Mouse (Mus musculus) midbrain, embryonic 12.5 days (tissue): ENCODE measurements around the gene Bcat2. TPM values are rescaled to one million over a fixed set of nuclear protein-coding genes. Genes with fewer than 3 reads are reported as not detected.

Experiments used
- ATAC-seq: fragments of 200-750 bp; cut with Nextera tagmentation; 2 replicates; pipeline ENCODE4 v1.8.0; 2017; ENCODE audit warnings: low read depth, moderate TSS enrichment, moderate library complexity; ENCODE audit not compliant: low FRiP score
- H3K27ac ChIP-seq: fragments of 300-500 bp; sonication (generic); replicated peaks from 2 replicates; pipeline ENCODE4 v1.5.1; 2016; ENCODE audit warnings: mild to moderate bottlenecking
- H3K27me3 ChIP-seq: fragments of 300-500 bp; sonication (generic); 2 replicates; pipeline ENCODE4 v1.6.1; 2016; ENCODE audit warnings: mild to moderate bottlenecking
- H3K36me3 ChIP-seq: fragments of 300-500 bp; sonication (generic); 2 replicates; pipeline ENCODE4 v1.6.1; 2016
- H3K4me1 ChIP-seq: fragments of 300-500 bp; sonication (generic); 2 replicates; pipeline ENCODE4 v1.6.1; 2016
- H3K4me2 ChIP-seq: fragments of 300-500 bp; sonication (generic); replicated peaks from 2 replicates; pipeline ENCODE4 v1.6.1; 2016; ENCODE audit warnings: mild to moderate bottlenecking, moderate library complexity
- H3K4me3 ChIP-seq: fragments of 300-500 bp; sonication (generic); 2 replicates; pipeline ENCODE4 v1.5.1; 2016; ENCODE audit warnings: mild to moderate bottlenecking
- H3K9ac ChIP-seq: fragments of 300-500 bp; sonication (generic); replicated peaks from 2 replicates; pipeline ENCODE4 v1.6.1; 2016; ENCODE audit warnings: mild to moderate bottlenecking, moderate library complexity
- H3K9me3 ChIP-seq: fragments of 300-500 bp; sonication (generic); 2 replicates; pipeline ENCODE4 v1.6.1; 2016; ENCODE audit warnings: mild to moderate bottlenecking
- WGBS: fragments of 180-500 bp; shearing (Covaris S2); methylation state at CpG from one replicate; pipeline ENCODE4 v1.1.7; 2016; 5-methylcytosine and 5-hydroxymethylcytosine counted together
- polyA plus RNA-seq: library from polyadenylated mRNA; unstranded; fragments of >200 nt; fragmentation: Nextera tagmentation; extraction: Ambion mirVana; gene quantifications from 2 replicates; pipeline ENCODE4 v1.2.1, GENCODE M21; 2016

Bcat2 gene
- polyA plus RNA-seq, 1 experiment from 2014 or later = 23.8 TPM

DNA sequence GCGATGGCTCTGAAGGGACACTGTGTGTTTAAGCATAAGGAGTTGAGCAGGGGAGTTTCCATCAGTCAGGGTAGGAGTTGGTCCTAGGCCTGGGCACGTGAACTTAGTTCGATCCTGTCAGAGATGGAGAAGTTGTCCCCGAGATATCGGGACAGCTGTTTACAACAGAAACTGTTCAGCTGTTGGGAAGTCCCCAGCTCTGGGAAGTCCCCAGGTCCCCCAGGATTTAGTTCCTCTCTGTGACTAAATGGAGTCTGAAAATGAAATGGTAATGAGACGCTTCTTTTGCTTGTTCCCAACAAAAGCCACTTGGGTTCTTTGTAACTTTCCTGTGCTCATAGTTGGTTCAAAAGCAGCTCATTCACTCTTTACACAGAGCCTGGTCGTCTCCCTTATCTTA, 21.9 kb downstream of the Bcat2 start:
- Histone ChIP-seq H3K9me3 (no peaks in the 10 kb centered on the region), H3K4me3 (no peak overlapping the region), H3K36me3 (no peaks in the 10 kb centered on the region; the same call in 1 of the 2 replicates), H3K9ac (no peak overlapping the region), H3K4me2 (no peak overlapping the region), H3K4me1 (0 out of 2 replicates have a peak, but pooled peaks cover 3% of the 10 kb centered on the region), H3K27me3 (no peaks in the 10 kb centered on the region), H3K27ac (no peak overlapping the region)
- ATAC-seq = no peak
- 80% methylated on average over 7 of the region's 7 CpGs for WGBS

DNA sequence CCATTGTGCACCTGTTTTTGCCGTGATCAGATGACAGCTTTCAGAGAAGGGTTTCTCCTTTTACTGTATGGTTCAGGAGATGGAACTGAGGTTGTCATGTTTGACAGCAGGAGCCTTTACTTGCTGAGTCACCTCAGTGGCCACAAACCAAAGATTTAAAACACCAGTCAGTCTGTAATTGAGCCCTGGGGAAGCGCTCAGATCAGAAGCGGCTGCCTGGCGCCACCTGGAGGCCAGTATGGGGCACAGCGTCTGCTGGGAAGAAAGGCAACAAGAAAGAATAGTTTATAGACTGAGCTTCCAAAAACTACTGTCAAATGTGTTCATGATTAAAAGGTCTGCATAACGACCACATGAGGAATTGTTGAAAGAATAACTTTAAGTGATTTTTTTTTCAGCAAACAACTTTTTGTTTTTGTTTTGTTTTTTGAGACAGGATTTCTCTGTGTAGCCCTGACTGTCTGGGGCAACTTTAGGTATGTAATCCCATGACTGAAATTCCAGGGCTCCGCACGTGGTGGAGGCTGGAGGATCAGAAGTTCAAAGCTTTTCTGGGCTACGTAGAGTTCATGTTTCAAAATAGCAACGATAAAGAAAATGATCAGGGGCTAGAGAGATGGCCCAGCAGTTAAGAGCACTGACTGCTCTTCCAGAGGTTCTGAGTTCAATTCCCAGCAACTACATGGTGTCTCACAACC, 23.3 kb downstream of the Bcat2 start:
- H3K36me3 ChIP-seq = no peaks in the 10 kb centered on the region
- no peak overlapping the region for H3K27ac ChIP-seq
- H3K9ac ChIP-seq = no peak overlapping the region
- H3K4me2 ChIP-seq = no peak overlapping the region
- no peak for ATAC-seq
- WGBS = 29% methylated on average over 10 of the region's 10 CpGs
- no peak overlapping the region for H3K4me3 ChIP-seq
- 0 out of 2 replicates have a peak, but pooled peaks cover 3% of the 10 kb centered on the region for H3K4me1 ChIP-seq
- H3K9me3 ChIP-seq = no peaks in the 10 kb centered on the region
- no peaks in the 10 kb centered on the region for H3K27me3 ChIP-seq

DNA sequence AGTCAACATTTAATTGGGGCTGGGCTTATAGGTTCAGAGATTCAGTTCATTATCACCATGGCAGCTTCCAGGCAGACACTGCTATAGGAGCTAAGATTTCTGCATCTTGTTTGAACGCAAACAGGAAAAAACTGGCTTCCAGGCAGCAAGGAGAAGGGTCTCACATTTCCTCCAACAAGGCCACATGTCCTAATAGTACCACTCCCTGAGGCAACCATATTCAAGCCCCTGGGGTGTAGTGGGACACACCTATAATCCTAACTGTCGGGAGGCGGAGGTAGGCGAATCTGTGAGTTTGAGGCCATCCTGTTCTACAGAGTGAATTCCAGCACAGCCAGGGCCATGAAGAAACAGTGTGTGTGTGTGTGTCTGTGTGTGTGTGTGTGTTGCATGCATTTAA, 25.2 kb downstream of the Bcat2 start:
- Histone ChIP-seq H3K9me3 (no peaks in the 10 kb centered on the region), H3K27me3 (no peaks in the 10 kb centered on the region), H3K36me3 (no peaks in the 10 kb centered on the region), H3K4me1 (no peaks in the 10 kb centered on the region), H3K4me2 (no peak overlapping the region), H3K9ac (no peak overlapping the region), H3K27ac (no peak overlapping the region), H3K4me3 (no peak overlapping the region)
- WGBS = 81% methylated on average over 4 of the region's 4 CpGs
- ATAC-seq = no peak

DNA sequence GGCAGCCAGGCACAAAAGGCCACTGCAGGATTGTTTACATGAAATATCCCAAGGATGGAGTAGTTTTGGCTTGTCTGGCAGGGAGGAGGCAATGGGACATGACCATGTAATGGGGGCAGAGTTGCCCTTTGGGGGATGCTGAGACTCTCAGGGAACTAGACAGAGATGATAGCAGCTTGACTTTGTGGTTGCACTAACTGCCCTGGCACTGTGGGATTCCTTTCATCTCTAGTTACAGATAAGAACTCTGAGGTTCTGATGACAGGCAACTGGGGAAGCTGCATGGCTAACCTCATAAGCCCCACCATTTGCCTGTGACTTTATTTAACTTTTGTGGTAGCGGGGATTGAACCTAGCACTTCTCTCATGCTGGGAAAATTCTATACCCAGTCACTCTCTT, 26.2 kb downstream of the Bcat2 start:
- Histone ChIP-seq H3K9me3 (no peaks in the 10 kb centered on the region), H3K27me3 (no peaks in the 10 kb centered on the region; the same call in 1 of the 2 replicates), H3K4me1 (no peaks in the 10 kb centered on the region), H3K36me3 (no peaks in the 10 kb centered on the region), H3K9ac (no peak overlapping the region), H3K4me2 (no peak overlapping the region), H3K4me3 (no peak overlapping the region), H3K27ac (no peak overlapping the region)
- WGBS = 88% methylated on average over 1 of the region's 1 CpGs
- ATAC-seq = no peak

DNA sequence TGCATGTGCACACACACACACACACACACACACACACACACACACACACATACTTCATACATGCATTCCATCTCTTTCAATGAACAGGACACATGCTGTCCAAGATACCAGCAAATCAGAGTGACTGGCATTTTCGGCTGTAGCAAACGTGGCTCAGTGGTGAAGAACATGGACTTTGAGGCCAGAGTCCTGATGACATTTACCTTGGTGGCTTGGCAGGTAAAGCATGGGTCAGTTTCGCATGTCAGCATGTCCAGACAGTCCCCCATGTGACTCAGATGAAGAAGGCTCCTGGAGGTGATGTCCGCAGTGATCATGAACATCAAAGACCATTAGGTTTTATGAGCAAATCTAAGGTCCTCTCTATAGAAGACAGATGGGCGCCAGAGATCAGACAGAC, 27.1 kb downstream of the Bcat2 start:
- no peaks in the 10 kb centered on the region for H3K9me3 ChIP-seq

DNA sequence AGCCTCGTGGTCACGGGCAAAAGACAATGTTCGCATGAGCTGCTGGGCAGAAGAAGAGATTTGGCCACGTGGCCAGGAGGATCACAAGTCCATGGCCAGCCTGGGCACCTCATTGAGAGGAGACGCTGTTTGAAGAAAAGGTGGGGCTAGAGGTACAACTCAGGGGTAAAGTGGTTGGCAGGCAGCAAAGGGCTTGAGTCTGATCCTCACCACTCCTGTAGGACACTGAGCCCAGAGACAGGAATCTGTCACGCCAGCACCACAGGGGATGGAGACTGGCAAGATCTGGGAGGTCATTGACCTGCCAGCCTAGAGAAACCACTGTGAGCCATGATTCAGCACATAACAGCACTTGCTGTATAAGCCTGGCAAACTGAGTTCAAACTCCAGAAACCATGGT, 27.6 kb downstream of the Bcat2 start:
- Histone ChIP-seq H3K9ac (no peak overlapping the region), H3K27me3 (no peaks in the 10 kb centered on the region; the same call in 1 of the 2 replicates), H3K4me1 (no peaks in the 10 kb centered on the region), H3K36me3 (no peaks in the 10 kb centered on the region), H3K27ac (no peak overlapping the region), H3K4me3 (no peak overlapping the region), H3K9me3 (no peaks in the 10 kb centered on the region), H3K4me2 (no peak overlapping the region)
- ATAC-seq = no peak
- 88% methylated on average over 6 of the region's 6 CpGs for WGBS

More for the DNA sequence above, 27.1 kb downstream of the Bcat2 start:
- Histone ChIP-seq H3K27me3 (no peaks in the 10 kb centered on the region; the same call in 1 of the 2 replicates), H3K4me1 (no peaks in the 10 kb centered on the region), H3K4me3 (no peak overlapping the region), H3K9ac (no peak overlapping the region), H3K4me2 (no peak overlapping the region), H3K27ac (no peak overlapping the region), H3K36me3 (no peaks in the 10 kb centered on the region)
- no peak for ATAC-seq
- 88% methylated on average over 5 of the region's 5 CpGs for WGBS

DNA sequence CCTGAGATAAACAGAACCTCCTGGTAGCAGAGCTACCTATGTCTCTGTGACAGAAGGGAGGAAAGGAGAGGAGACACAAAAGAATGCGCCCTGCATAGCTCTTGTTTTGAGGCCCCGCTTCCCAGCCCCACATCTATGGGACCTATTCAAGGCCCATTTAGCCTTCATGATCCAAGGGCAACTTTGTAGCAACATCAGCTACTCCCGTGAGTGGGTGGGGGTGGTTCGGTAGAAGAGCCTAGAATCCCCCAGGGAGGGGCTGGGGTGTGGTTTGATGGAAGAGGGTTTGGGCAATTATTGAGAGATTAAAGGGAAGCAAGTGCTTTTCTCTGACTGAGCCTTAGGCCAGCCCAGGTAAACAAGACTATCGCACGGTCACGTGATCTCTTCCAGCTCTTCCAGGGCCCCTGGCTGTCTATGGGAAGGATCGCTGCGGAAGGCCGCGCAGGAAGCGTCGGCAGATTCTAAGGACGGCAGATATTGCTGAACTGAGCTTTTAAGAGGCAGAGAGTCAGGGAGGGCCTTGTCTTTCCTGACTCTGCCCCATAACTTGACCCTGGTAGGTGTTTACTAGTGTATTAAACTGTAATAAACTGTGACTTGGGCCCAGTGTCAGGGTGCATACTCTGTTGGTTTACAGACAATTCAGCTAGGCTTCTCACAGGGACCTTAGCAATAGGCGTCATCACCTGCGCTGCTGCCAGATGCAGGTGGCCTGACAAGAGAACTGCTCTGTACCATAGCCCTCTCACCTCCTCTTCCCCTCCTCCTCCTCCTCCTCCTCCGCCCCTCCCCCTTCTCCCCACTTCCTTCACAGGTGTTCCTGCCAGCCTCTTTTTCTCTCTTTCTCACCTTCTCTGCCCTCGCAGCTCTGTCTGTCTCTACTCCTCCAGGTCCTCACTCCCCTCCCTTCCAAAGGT, 29.3 kb downstream of the Bcat2 start:
- H3K4me3 ChIP-seq = no peak overlapping the region
- no peak for ATAC-seq
- no peaks in the 10 kb centered on the region for H3K36me3 ChIP-seq
- H3K27ac ChIP-seq = no peak overlapping the region
- H3K4me2 ChIP-seq = no peak overlapping the region
- no peak overlapping the region for H3K9ac ChIP-seq
- H3K27me3 ChIP-seq = no peaks in the 10 kb centered on the region; the same call in 1 of the 2 replicates
- 44% methylated on average over 17 of the region's 18 CpGs for WGBS
- no peaks in the 10 kb centered on the region for H3K9me3 ChIP-seq
- no peaks in the 10 kb centered on the region for H3K4me1 ChIP-seq

DNA sequence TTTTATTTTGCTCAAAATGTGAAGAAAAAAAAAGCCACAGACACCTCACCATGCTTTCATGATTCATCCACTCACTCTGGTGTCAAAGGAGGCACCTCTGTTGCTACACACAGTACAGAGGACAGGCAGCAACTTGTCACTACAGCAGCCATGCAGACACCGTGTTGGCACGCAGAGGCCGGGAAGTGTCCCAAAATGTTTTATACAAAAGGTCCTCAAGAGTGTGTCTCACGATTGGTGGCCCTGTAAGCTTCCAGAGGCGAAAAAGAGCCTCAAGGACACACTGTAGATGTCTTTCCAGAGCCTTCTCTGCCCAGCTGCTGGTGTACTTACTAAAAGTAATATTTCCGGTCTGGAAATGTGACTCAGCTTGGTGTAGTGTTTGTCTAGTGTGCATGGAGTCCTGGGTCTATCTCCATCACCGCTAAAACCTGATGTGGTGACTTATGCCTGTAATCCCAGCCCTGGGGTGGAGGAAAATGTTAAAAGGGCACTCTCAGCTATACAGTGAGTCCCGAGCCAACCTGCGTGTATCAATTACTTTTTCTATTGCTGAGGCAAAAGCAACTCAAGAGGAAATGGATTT, 35.8 kb downstream of the Bcat2 start:
- Histone ChIP-seq H3K4me3 (no peak overlapping the region), H3K4me1 (no peaks in the 10 kb centered on the region), H3K27ac (no peak overlapping the region), H3K4me2 (no peak overlapping the region), H3K9me3 (no peaks in the 10 kb centered on the region), H3K9ac (no peak overlapping the region), H3K27me3 (no peaks in the 10 kb centered on the region; the same call in 1 of the 2 replicates), H3K36me3 (no peaks in the 10 kb centered on the region)
- no peak for ATAC-seq
- 83% methylated on average over 9 of the region's 9 CpGs for WGBS

DNA sequence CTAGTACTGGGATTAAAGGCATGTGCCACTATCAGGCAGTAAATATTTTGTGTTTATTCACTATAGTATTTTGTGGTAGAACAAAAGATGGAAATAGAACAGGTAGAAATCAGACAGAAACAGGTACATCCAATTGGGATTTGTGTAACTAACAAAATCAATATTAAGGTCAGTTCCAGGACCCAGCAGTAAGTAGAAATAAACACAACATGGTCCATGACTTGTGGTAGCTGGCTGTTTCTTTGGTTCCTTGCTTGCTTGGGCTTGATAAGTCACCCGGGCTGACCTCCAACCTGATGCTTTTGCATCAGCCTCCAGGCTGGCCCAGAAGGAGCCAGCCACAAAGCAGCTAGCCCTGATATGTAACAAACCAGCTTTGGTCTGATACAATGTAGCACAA, 39.6 kb downstream of the Bcat2 start:
- no peaks in the 10 kb centered on the region for H3K4me1 ChIP-seq
- WGBS = 88% methylated on average over 1 of the region's 1 CpGs
- no peak for ATAC-seq

DNA sequence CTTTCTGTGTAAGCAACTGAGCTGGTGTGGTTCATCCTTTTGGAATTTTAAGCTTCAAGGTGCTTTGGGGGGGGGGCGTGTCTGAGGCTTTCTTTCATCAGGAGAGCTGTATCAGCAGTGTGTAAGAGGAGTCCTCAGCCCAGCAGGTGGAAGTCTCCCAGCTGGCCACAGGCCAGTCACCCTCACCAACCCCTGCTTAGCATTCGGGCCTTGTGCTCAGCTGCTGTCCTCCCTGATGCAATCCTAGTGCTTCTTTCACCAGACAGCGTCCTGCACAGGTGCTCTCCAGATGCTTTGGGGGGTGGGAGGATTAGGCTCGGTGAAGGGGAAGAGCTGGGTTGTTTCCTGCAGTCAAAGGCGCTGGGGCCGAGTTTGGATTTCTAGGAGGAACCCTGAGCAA, 46.3 kb downstream of the Bcat2 start:
- Histone ChIP-seq H3K4me3 (no peak overlapping the region), H3K27me3 (peaks cover 46% of the 10 kb centered on the region), H3K4me2 (no peak overlapping the region), H3K4me1 (no peaks in the 10 kb centered on the region; the same call in 1 of the 2 replicates), H3K36me3 (no peaks in the 10 kb centered on the region), H3K9ac (no peak overlapping the region), H3K9me3 (no peaks in the 10 kb centered on the region), H3K27ac (no peak overlapping the region)
- WGBS = 19% methylated on average over 6 of the region's 6 CpGs
- no peak for ATAC-seq

More for the DNA sequence above, 39.6 kb downstream of the Bcat2 start:
- Histone ChIP-seq H3K9ac (no peak overlapping the region), H3K9me3 (no peaks in the 10 kb centered on the region), H3K27ac (no peak overlapping the region), H3K4me3 (no peak overlapping the region), H3K36me3 (no peaks in the 10 kb centered on the region), H3K4me2 (no peak overlapping the region), H3K27me3 (no peaks in the 10 kb centered on the region)

DNA sequence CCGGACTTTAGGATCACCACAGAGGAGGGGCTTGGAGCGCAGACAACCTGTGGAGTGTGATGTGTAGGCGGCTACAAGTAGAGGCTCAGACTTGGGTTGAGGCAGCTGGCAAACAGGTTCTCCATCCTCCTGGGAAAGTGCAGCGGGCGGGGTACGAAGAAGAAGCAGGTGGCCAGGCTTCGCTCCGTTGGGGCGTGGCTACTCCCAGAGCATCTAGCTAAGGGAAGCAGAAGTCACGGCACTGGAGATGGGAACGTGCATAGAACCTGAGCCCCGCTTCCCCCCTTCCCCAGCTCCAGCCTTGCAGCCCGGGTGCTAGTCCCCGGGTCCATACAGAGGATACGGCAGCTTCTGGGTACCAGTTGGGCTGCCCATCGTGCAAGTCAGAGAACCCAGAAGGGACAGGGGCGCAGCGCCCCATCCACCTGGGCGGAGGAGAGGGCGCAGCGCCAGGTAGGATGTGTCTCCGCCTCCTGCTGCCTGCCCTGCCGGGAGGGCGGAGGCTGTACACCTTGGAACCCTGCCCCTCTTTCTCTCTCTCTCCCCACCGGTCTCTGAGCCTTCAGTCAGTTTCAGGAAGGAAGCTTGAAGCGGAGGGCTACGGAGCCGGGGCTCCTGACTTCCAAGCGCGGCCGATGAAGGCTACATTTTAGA, 47.2 kb downstream of the Bcat2 start, which contains the start of gene Fut1:
Gene Fut1 (plus strand): TSS at position 248 of the 654 bp plus-strand sequence.
- Histone ChIP-seq H3K4me2 (no peak within 1 kb of the TSS), H3K4me1 (no peaks in the 10 kb centered on the region; the same call in 1 of the 2 replicates), H3K9ac (no peak within 1 kb of the TSS), H3K27ac (no peak within 1 kb of the TSS), H3K9me3 (no peaks in the 10 kb centered on the region), H3K27me3 (peaks cover 46% of the 10 kb centered on the region), H3K36me3 (no peaks in the 10 kb centered on the region), H3K4me3 (no peak within 1 kb of the TSS)
- WGBS = 7% methylated on average over 31 of the region's 31 CpGs
- no peak for ATAC-seq
